Comparison of ENCODE assay signal across 8 mouse cellular contexts in genomic region chr12:112707573-112707869, GRCm38 (mm10). TPM values are rescaled to one million over a fixed set of nuclear protein-coding genes. Genes with fewer than 3 reads are reported as not detected.
DNase-seq lines count a peak whose midpoint lies in the region; ATAC-seq lines count a peak whose summit lies in the region.

No protein-coding gene starts in this region.

- ATAC-seq in heart, embryonic 12.5 days (ENCODE audit: insufficient number of reproducible peaks, low FRiP score): peak; percentile 8; the same call in 1 of the 2 replicates
- ATAC-seq in embryonic facial prominence, embryonic 14.5 days (ENCODE audit: low read depth): no peak
- ATAC-seq in hindbrain, embryonic 16.5 days: no peak; the same call in 1 of the 2 replicates
- ATAC-seq in midbrain, embryonic 15.5 days (replicated peaks): peak; percentile 49

- no peaks in the 10 kb centered on the region for H3K9me3 ChIP-seq in heart, embryonic 12.5 days (replicated peaks)
- no peaks in the 10 kb centered on the region for H3K9me3 ChIP-seq in embryonic facial prominence, embryonic 14.5 days (ENCODE audit: control insufficient read depth, low read length)
- no peaks in the 10 kb centered on the region for H3K9me3 ChIP-seq in hindbrain, embryonic 16.5 days (ENCODE audit: control insufficient read depth, low read length)
- H3K9me3 ChIP-seq in midbrain, embryonic 15.5 days: no peaks in the 10 kb centered on the region

- peak overlapping the region; percentile 54; the same call in 1 of the 2 replicates for H3K4me2 ChIP-seq in heart, embryonic 12.5 days
- H3K4me2 ChIP-seq in embryonic facial prominence, embryonic 14.5 days (ENCODE audit: low read depth, low read length): no peak overlapping the region; the same call in 1 of the 2 replicates
- peak overlapping the region; percentile 50; the same call in 1 of the 2 replicates for H3K4me2 ChIP-seq in hindbrain, embryonic 16.5 days (ENCODE audit: low read length)
- H3K4me2 ChIP-seq in midbrain, embryonic 15.5 days: peak overlapping the region; percentile 40

- peaks cover 6% of the 10 kb centered on the region; the same call in 1 of the 2 replicates for H3K4me1 ChIP-seq in heart, embryonic 12.5 days (replicated peaks)
- H3K4me1 ChIP-seq in embryonic facial prominence, embryonic 14.5 days (ENCODE audit: control insufficient read depth, insufficient read depth, low read length): no peaks in the 10 kb centered on the region
- H3K4me1 ChIP-seq in hindbrain, embryonic 16.5 days (ENCODE audit: control insufficient read depth, insufficient read depth, low read depth, low read length): peaks cover 5% of the 10 kb centered on the region
- H3K4me1 ChIP-seq in midbrain, embryonic 15.5 days: peaks cover 6% of the 10 kb centered on the region; the same call in 1 of the 2 replicates

- peaks cover 35% of the 10 kb centered on the region for H3K27me3 ChIP-seq in heart, embryonic 12.5 days (replicated peaks)
- H3K27me3 ChIP-seq in embryonic facial prominence, embryonic 14.5 days (replicated peaks; ENCODE audit: control insufficient read depth, insufficient read depth, low read length): peaks cover 13% of the 10 kb centered on the region
- H3K27me3 ChIP-seq in hindbrain, embryonic 16.5 days (replicated peaks; ENCODE audit: control insufficient read depth, insufficient read depth, low read length): 0 out of 2 replicates have a peak, but pooled peaks cover 2% of the 10 kb centered on the region
- H3K27me3 ChIP-seq in midbrain, embryonic 15.5 days (replicated peaks): 0 out of 2 replicates have a peak, but pooled peaks cover 7% of the 10 kb centered on the region

- DNase-seq in heart, postnatal 4 days: no peak
- DNase-seq in embryonic facial prominence, embryonic 14.5 days (ENCODE audit: low spot score): no peak
- DNase-seq in cerebellum, adult 18-20 months: no peak
- no peak for DNase-seq in cerebellum, postnatal 36 days
- DNase-seq in c-Kit-positive CD71-positive TER-119-positive erythroid progenitor cells, embryonic 14.5 days (ENCODE audit: low spot score): no peak

- 13% methylated on average over 8 of the region's 8 CpGs for WGBS in heart, embryonic 12.5 days
- 22% methylated on average over 8 of the region's 8 CpGs for WGBS in embryonic facial prominence, embryonic 14.5 days
- 25% methylated on average over 8 of the region's 8 CpGs for WGBS in hindbrain, embryonic 16.5 days
- 20% methylated on average over 8 of the region's 8 CpGs for WGBS in midbrain, embryonic 15.5 days

- H3K36me3 ChIP-seq in heart, embryonic 12.5 days: no peaks in the 10 kb centered on the region
- H3K36me3 ChIP-seq in embryonic facial prominence, embryonic 14.5 days (ENCODE audit: control insufficient read depth, insufficient read depth, low read length): no peaks in the 10 kb centered on the region
- H3K36me3 ChIP-seq in hindbrain, embryonic 16.5 days (ENCODE audit: control insufficient read depth, insufficient read depth, low read length): no peaks in the 10 kb centered on the region
- H3K36me3 ChIP-seq in midbrain, embryonic 15.5 days (replicated peaks): no peaks in the 10 kb centered on the region

- H3K9ac ChIP-seq in heart, embryonic 12.5 days: 0 out of 2 replicates have a peak overlapping the region, but pooled peaks have one; percentile 13
- H3K9ac ChIP-seq in embryonic facial prominence, embryonic 14.5 days (ENCODE audit: low read depth, low read length): 0 out of 2 replicates have a peak overlapping the region, but pooled peaks have one; percentile 15
- H3K9ac ChIP-seq in hindbrain, embryonic 16.5 days (ENCODE audit: low read depth, low read length): peak overlapping the region; percentile 28; the same call in 1 of the 2 replicates
- H3K9ac ChIP-seq in midbrain, embryonic 15.5 days: peak overlapping the region; percentile 31

- H3K27ac ChIP-seq in heart, embryonic 12.5 days (ENCODE audit: poor library complexity, severe bottlenecking): no peak overlapping the region
- no peak overlapping the region for H3K27ac ChIP-seq in embryonic facial prominence, embryonic 14.5 days (replicated peaks; ENCODE audit: low read depth, low read length)
- H3K27ac ChIP-seq in hindbrain, embryonic 16.5 days (ENCODE audit: low read depth, low read length): no peak overlapping the region
- H3K27ac ChIP-seq in midbrain, embryonic 15.5 days: no peak overlapping the region

- no peak overlapping the region for H3K4me3 ChIP-seq in heart, embryonic 12.5 days
- no peak overlapping the region for H3K4me3 ChIP-seq in embryonic facial prominence, embryonic 14.5 days (ENCODE audit: low read depth, low read length)
- H3K4me3 ChIP-seq in hindbrain, embryonic 16.5 days (ENCODE audit: low read length): no peak overlapping the region
- peak overlapping the region; percentile 10 for H3K4me3 ChIP-seq in midbrain, embryonic 15.5 days

RNA-seq across cellular contexts. Expression of gene Cep170b, which starts 12.7 kb away (rescaled TPM):
- 7.0 and 7.3 TPM in 2 replicates for polyA plus RNA-seq in heart, embryonic 12.5 days (2016; fragmentation: Nextera tagmentation; extraction: Ambion mirVana)
- total RNA-seq in heart, postnatal 4 days (2021): 10 to 100 TPM; 13.1 to 14.1 TPM
- polyA plus RNA-seq in embryonic facial prominence, embryonic 14.5 days (2014; fragmentation: Nextera tagmentation; extraction: Ambion mirVana): 13.3 and 14.4 TPM in 2 replicates
- polyA plus RNA-seq in hindbrain, embryonic 16.5 days (2015; fragmentation: Nextera tagmentation; extraction: Ambion mirVana): 29.5 and 30.6 TPM in 2 replicates
- 51.0 and 53.7 TPM in 2 replicates for polyA plus RNA-seq in midbrain, embryonic 15.5 days (2015; fragmentation: Nextera tagmentation; extraction: Ambion mirVana)

RNA-seq across cellular contexts. Expression of gene Zbtb42, which starts 28.9 kb away (rescaled TPM):
- 4.7 and 6.4 TPM in 2 replicates for polyA plus RNA-seq in heart, embryonic 12.5 days (2016; fragmentation: Nextera tagmentation; extraction: Ambion mirVana)
- 10 to 100 TPM in 1 of 2 experiments, 1 to 10 TPM in 1; 10.0 to 10.1 TPM for total RNA-seq in heart, postnatal 4 days (2021)
- polyA plus RNA-seq in embryonic facial prominence, embryonic 14.5 days (2014; fragmentation: Nextera tagmentation; extraction: Ambion mirVana): 3.7 and 3.8 TPM in 2 replicates
- polyA plus RNA-seq in hindbrain, embryonic 16.5 days (2015; fragmentation: Nextera tagmentation; extraction: Ambion mirVana): 2.4 and 4.0 TPM in 2 replicates
- polyA plus RNA-seq in midbrain, embryonic 15.5 days (2015; fragmentation: Nextera tagmentation; extraction: Ambion mirVana): 1.9 and 2.5 TPM in 2 replicates

RNA-seq across cellular contexts. Expression of gene Akt1, which starts 32.8 kb away (rescaled TPM):
- 180 and 184 TPM in 2 replicates for polyA plus RNA-seq in heart, embryonic 12.5 days (2016; fragmentation: Nextera tagmentation; extraction: Ambion mirVana)
- total RNA-seq in heart, postnatal 4 days (2021): 100 to 1,000 TPM; 352 to 392 TPM
- polyA plus RNA-seq in embryonic facial prominence, embryonic 14.5 days (2014; fragmentation: Nextera tagmentation; extraction: Ambion mirVana): 76.4 and 84.0 TPM in 2 replicates
- 55.6 and 62.3 TPM in 2 replicates for polyA plus RNA-seq in hindbrain, embryonic 16.5 days (2015; fragmentation: Nextera tagmentation; extraction: Ambion mirVana)
- polyA plus RNA-seq in midbrain, embryonic 15.5 days (2015; fragmentation: Nextera tagmentation; extraction: Ambion mirVana): 139 and 162 TPM in 2 replicates

RNA-seq across cellular contexts. Expression of gene Pld4, which starts 52.9 kb away (rescaled TPM):
- polyA plus RNA-seq in heart, embryonic 12.5 days (2016; fragmentation: Nextera tagmentation; extraction: Ambion mirVana): 3.0 and 4.2 TPM in 2 replicates
- 1 to 10 TPM; 3.4 to 4.1 TPM for total RNA-seq in heart, postnatal 4 days (2021)
- 12.8 and 13.0 TPM in 2 replicates for polyA plus RNA-seq in embryonic facial prominence, embryonic 14.5 days (2014; fragmentation: Nextera tagmentation; extraction: Ambion mirVana)
- 5.6 and 7.0 TPM in 2 replicates for polyA plus RNA-seq in hindbrain, embryonic 16.5 days (2015; fragmentation: Nextera tagmentation; extraction: Ambion mirVana)
- polyA plus RNA-seq in midbrain, embryonic 15.5 days (2015; fragmentation: Nextera tagmentation; extraction: Ambion mirVana): 7.3 and 8.6 TPM in 2 replicates

Comparison
In these comparisons a context has a peak if more than half of its experiments do, and no peak if none do; other contexts are left out.
1. ATAC-seq: peak in heart, embryonic 12.5 days (single experiment) and midbrain, embryonic 15.5 days (single experiment); none in embryonic facial prominence, embryonic 14.5 days (single experiment) and hindbrain, embryonic 16.5 days (single experiment).
2. Peak in every context shown above with its lines, with median percentiles within 50 percentile points of each other: H3K9ac ChIP-seq.